Mouse (Mus musculus) hindbrain, embryonic 15.5 days (tissue): ENCODE results near the gene Rnf224. TPM values are rescaled to one million over a fixed set of nuclear protein-coding genes. Genes with fewer than 3 reads are reported as not detected.
A peak's percentile ranks its signal among the peaks of the same experiment; 100 is the strongest.

Experiments used
- ATAC-seq: fragments of 200-750 bp; cut with Nextera tagmentation; 2 replicates; pipeline ENCODE4 v1.8.0; 2017; ENCODE audit warnings: low read depth, moderate number of reproducible peaks, moderate TSS enrichment; ENCODE audit not compliant: low FRiP score
- H3K27ac ChIP-seq: fragments of 300-500 bp; sonication (generic); replicated peaks from 2 replicates; pipeline ENCODE4 v1.5.1; 2015; ENCODE audit warnings: mild to moderate bottlenecking, inconsistent platforms
- H3K27me3 ChIP-seq: fragments of 300-500 bp; sonication (generic); 2 replicates; pipeline ENCODE4 v1.6.1; 2015; ENCODE audit warnings: control low read depth, inconsistent platforms
- H3K36me3 ChIP-seq: fragments of 300-500 bp; sonication (generic); 2 replicates; pipeline ENCODE4 v1.6.1; 2015; ENCODE audit warnings: control low read depth, inconsistent platforms
- H3K4me1 ChIP-seq: fragments of 300-500 bp; sonication (generic); replicated peaks from 2 replicates; pipeline ENCODE4 v1.6.1; 2015; ENCODE audit warnings: control low read depth, inconsistent platforms
- H3K4me2 ChIP-seq: fragments of 300-500 bp; sonication (generic); 2 replicates; pipeline ENCODE4 v1.6.1; 2015; ENCODE audit warnings: moderate library complexity, mild to moderate bottlenecking, inconsistent platforms
- H3K4me3 ChIP-seq: fragments of 300-500 bp; sonication (generic); 2 replicates; pipeline ENCODE4 v1.5.1; 2015; ENCODE audit warnings: mild to moderate bottlenecking, inconsistent platforms
- H3K9ac ChIP-seq: fragments of 300-500 bp; sonication (generic); 2 replicates; pipeline ENCODE4 v1.6.1; 2015; ENCODE audit warnings: inconsistent platforms
- H3K9me3 ChIP-seq: fragments of 300-500 bp; sonication (generic); 2 replicates; pipeline ENCODE4 v1.6.1; 2016; ENCODE audit warnings: control low read depth, inconsistent platforms
- whole genome bisulfite sequencing: fragments of 180-500 bp; shearing (Covaris S2); methylation state at CpG from one replicate; pipeline ENCODE4 v1.1.7; 2015; 5-methylcytosine and 5-hydroxymethylcytosine counted together
- polyA plus RNA-seq: library from polyadenylated mRNA; unstranded; fragments of >200 nt; fragmentation: Nextera tagmentation; extraction: Ambion mirVana; gene quantifications from 2 replicates; pipeline ENCODE4 v1.2.1, GENCODE M21; 2015

Rnf224 gene
- polyA plus RNA-seq, 1 experiment from 2014 or later = not detected

- Histone ChIP-seq H3K27me3 (peaks cover 37% of the 10 kb centered on the region), H3K27ac (no peak overlapping the region), H3K4me1 (peaks cover 8% of the 10 kb centered on the region), H3K4me3 (no peak overlapping the region), H3K9me3 (no peaks in the 10 kb centered on the region), H3K36me3 (peaks cover 31% of the 10 kb centered on the region), H3K4me2 (no peak overlapping the region), H3K9ac (no peak overlapping the region)
- no peak for ATAC-seq
Observed at GRCm38 (mm10) chr2:25197946-25198345, 38.6 kb downstream of the Rnf224 start.

DNA sequence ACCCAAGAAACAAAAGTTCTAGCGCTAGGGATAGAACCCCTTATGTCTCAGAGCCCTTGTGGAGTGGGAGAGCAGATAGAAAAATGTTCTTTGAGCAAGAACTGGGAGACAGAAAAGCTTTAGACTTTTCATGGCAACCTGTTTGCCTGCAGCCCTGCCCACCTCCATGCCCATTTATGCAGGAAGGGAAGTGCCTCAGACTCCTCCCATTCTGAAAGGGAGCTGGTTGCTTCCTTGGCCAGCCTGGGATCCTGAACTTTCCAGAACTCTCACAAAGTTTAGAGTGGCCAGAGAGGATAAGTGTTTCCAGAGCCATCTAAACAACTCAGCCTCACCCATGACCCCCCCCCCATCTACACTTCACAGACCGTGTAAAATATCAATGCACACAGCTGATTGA, 39.4 kb downstream of the Rnf224 start:
- no peak overlapping the region for H3K27ac ChIP-seq
- no peak overlapping the region for H3K4me3 ChIP-seq

GRCm38 (mm10) chr2:25196172-25196954, 40.2 kb downstream of the Rnf224 start, which contains the start of gene Tor4a:
Tor4a (minus strand) TSS chr2:25196886.
- Histone ChIP-seq H3K4me2 (peak within 1 kb of the TSS; percentile 22), H3K4me3 (no peak within 1 kb of the TSS), H3K36me3 (peaks cover 19% of the 10 kb centered on the region), H3K4me1 (peaks cover 8% of the 10 kb centered on the region), H3K27ac (no peak within 1 kb of the TSS), H3K9me3 (no peaks in the 10 kb centered on the region), H3K27me3 (peaks cover 37% of the 10 kb centered on the region), H3K9ac (no peak within 1 kb of the TSS)
- 0 out of 2 replicates have a peak, but pooled peaks have one; percentile 16 for ATAC-seq
- WGBS = 15% methylated on average over 8 of the region's 8 CpGs

More for the DNA sequence above, 39.4 kb downstream of the Rnf224 start:
- ATAC-seq = no peak
- WGBS = 28% methylated on average over 2 of the region's 2 CpGs
- no peak overlapping the region for H3K4me2 ChIP-seq
- H3K36me3 ChIP-seq = peaks cover 23% of the 10 kb centered on the region
- peaks cover 37% of the 10 kb centered on the region for H3K27me3 ChIP-seq
- no peaks in the 10 kb centered on the region for H3K9me3 ChIP-seq
- H3K4me1 ChIP-seq = peaks cover 8% of the 10 kb centered on the region
- H3K9ac ChIP-seq = no peak overlapping the region

DNA sequence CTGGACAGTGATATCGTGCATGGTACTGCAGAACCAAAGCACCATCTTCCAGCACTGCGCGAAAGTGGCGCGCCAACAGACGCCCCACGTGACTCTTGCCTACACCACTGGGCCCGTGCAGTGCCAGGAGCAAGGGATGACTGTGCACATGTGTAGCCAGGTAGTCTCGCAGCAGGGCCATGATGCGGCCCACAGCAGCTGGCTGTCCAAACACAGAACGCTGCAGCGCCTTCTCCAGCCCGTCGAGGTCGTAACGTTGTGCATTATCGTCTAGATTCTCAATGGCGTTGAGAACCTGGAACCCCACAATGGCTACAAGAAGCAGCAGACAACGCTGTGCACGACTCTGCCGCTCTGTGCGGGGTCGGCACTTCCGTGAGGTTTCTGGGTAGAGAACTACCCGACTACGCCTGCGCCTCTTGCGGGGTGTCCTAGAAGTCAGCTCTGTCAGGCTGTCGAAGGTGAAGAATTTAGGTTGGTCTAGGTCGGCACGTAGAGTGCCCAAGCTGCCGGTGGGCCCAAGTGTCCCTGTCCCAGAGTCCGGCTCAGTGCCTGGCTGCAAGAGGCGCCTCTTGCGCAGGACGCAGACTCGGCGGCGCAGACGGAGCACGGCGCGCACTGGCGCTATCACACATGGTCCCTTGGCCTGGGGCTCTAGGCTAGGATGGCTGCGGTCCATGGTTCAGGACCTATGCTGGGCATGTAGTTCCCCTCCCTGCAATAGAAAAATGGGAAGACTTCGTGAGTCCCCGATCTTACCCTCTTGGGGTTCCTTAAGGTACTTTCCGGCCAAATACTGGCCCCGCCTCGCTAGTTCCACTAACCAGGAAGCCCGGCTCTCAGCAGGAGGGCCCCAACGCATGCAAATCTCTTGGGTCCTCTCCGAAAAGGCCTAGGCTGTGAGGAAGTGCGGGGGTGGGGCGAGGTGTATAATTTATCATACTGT, 41.1 kb downstream of the Rnf224 start:
- H3K4me3 ChIP-seq = no peak overlapping the region
- peak overlapping the region; percentile 22; the same call in 1 of the 2 replicates for H3K4me2 ChIP-seq
- peaks cover 37% of the 10 kb centered on the region for H3K27me3 ChIP-seq
- H3K4me1 ChIP-seq = peaks cover 8% of the 10 kb centered on the region
- 23% methylated on average over 55 of the region's 55 CpGs for WGBS
- no peak overlapping the region for H3K27ac ChIP-seq
- ATAC-seq = no peak
- no peaks in the 10 kb centered on the region for H3K9me3 ChIP-seq
- H3K9ac ChIP-seq = no peak overlapping the region
- H3K36me3 ChIP-seq = peaks cover 10% of the 10 kb centered on the region

GRCm38 (mm10) chr2:25194486-25195171, 42.0 kb downstream of the Rnf224 start:
- WGBS = 88% methylated on average over 17 of the region's 17 CpGs
- no peak for ATAC-seq
- Histone ChIP-seq H3K9ac (no peak overlapping the region), H3K27me3 (peaks cover 37% of the 10 kb centered on the region), H3K4me1 (peaks cover 8% of the 10 kb centered on the region), H3K36me3 (peaks cover 4% of the 10 kb centered on the region; the same call in 1 of the 2 replicates), H3K4me2 (no peak overlapping the region), H3K9me3 (no peaks in the 10 kb centered on the region), H3K4me3 (no peak overlapping the region), H3K27ac (no peak overlapping the region)

- peaks cover 8% of the 10 kb centered on the region for H3K4me1 ChIP-seq
- WGBS = 82% methylated on average over 5 of the region's 5 CpGs
- peaks cover under 1% of the 10 kb centered on the region; the same call in 1 of the 2 replicates for H3K36me3 ChIP-seq
- no peak overlapping the region for H3K4me2 ChIP-seq
- H3K9ac ChIP-seq = no peak overlapping the region
- no peak overlapping the region for H3K27ac ChIP-seq
- no peaks in the 10 kb centered on the region for H3K9me3 ChIP-seq
- no peak overlapping the region for H3K4me3 ChIP-seq
- ATAC-seq = no peak
- H3K27me3 ChIP-seq = peaks cover 37% of the 10 kb centered on the region
Observed at GRCm38 (mm10) chr2:25194006-25194405, 42.6 kb downstream of the Rnf224 start.

- Histone ChIP-seq H3K4me3 (no peak overlapping the region), H3K27me3 (peaks cover 37% of the 10 kb centered on the region), H3K27ac (no peak overlapping the region), H3K9ac (no peak overlapping the region), H3K36me3 (no peaks in the 10 kb centered on the region), H3K4me2 (peak overlapping the region; percentile 15; the same call in 1 of the 2 replicates), H3K9me3 (no peaks in the 10 kb centered on the region), H3K4me1 (peaks cover 8% of the 10 kb centered on the region)
- peak; percentile 72 for ATAC-seq
- under 1% methylated on average over 6 of the region's 6 CpGs for WGBS
Observed at GRCm38 (mm10) chr2:25193330-25193770, 43.2 kb downstream of the Rnf224 start.

- no peaks in the 10 kb centered on the region for H3K36me3 ChIP-seq
- no peak overlapping the region for H3K4me2 ChIP-seq
- ATAC-seq = no peak
- no peaks in the 10 kb centered on the region for H3K27me3 ChIP-seq
- WGBS = 79% methylated on average over 6 of the region's 6 CpGs
- no peaks in the 10 kb centered on the region for H3K9me3 ChIP-seq
- H3K27ac ChIP-seq = no peak overlapping the region
- H3K4me1 ChIP-seq = peaks cover 31% of the 10 kb centered on the region
- H3K9ac ChIP-seq = no peak overlapping the region
- no peak overlapping the region for H3K4me3 ChIP-seq
Observed at GRCm38 (mm10) chr2:25187841-25188240, 48.7 kb downstream of the Rnf224 start.

GRCm38 (mm10) chr2:25186575-25186930, 50.0 kb downstream of the Rnf224 start:
- Histone ChIP-seq H3K9ac (no peak overlapping the region), H3K36me3 (no peaks in the 10 kb centered on the region)

GRCm38 (mm10) chr2:25185625-25186574, 50.7 kb downstream of the Rnf224 start:
- H3K9ac ChIP-seq = peak overlapping the region; percentile 56
- under 1% methylated on average over 63 of the region's 64 CpGs for WGBS

More at GRCm38 (mm10) chr2:25186575-25186930, 50.0 kb downstream of the Rnf224 start:
- 27% methylated on average over 5 of the region's 5 CpGs for WGBS
- H3K4me1 ChIP-seq = peaks cover 42% of the 10 kb centered on the region
- H3K4me3 ChIP-seq = peak overlapping the region; percentile 47
- ATAC-seq = no peak
- H3K27ac ChIP-seq = no peak overlapping the region
- H3K4me2 ChIP-seq = peak overlapping the region; percentile 84
- no peaks in the 10 kb centered on the region for H3K27me3 ChIP-seq
- H3K9me3 ChIP-seq = no peaks in the 10 kb centered on the region

More at GRCm38 (mm10) chr2:25185625-25186574, 50.7 kb downstream of the Rnf224 start:
- peak overlapping the region; percentile 84 for H3K27ac ChIP-seq
- no peaks in the 10 kb centered on the region for H3K36me3 ChIP-seq
- no peaks in the 10 kb centered on the region for H3K27me3 ChIP-seq
- peak overlapping the region; percentile 84 for H3K4me2 ChIP-seq
- peaks cover 48% of the 10 kb centered on the region for H3K4me1 ChIP-seq
- H3K9me3 ChIP-seq = no peaks in the 10 kb centered on the region
- peak; percentile 76 for ATAC-seq
- peak overlapping the region; percentile 47 for H3K4me3 ChIP-seq
